Mouse (Mus musculus) heart, postnatal 0 days (tissue): ENCODE measurements around the gene Lrrc8b. TPM values are rescaled to one million over a fixed set of nuclear protein-coding genes. Genes with fewer than 3 reads are reported as not detected.

Source experiments
- ATAC-seq: fragments of 200-750 bp; cut with Nextera tagmentation; 2 replicates; pipeline ENCODE4 v1.8.0; 2017; ENCODE audit warnings: low read depth, moderate number of reproducible peaks, moderate library complexity; ENCODE audit not compliant: insufficient read depth
- DNase-seq: peaks from one replicate; pipeline ENCODE4 v3.0.0-alpha.2; 2016; ENCODE audit warnings: low spot score
- H3K27ac ChIP-seq: fragments of 300-500 bp; sonication (generic); 2 replicates; pipeline ENCODE4 v1.5.1; 2014; ENCODE audit warnings: low read depth, mild to moderate bottlenecking
- H3K27me3 ChIP-seq: fragments of 300-500 bp; sonication (generic); 2 replicates; pipeline ENCODE4 v1.6.1; 2014; ENCODE audit warnings: low read length, mixed read lengths; ENCODE audit not compliant: control insufficient read depth, insufficient read depth
- H3K36me3 ChIP-seq: fragments of 300-500 bp; sonication (generic); replicated peaks from 2 replicates; pipeline ENCODE4 v1.6.1; 2014; ENCODE audit warnings: low read length, mixed read lengths; ENCODE audit not compliant: control insufficient read depth, insufficient read depth
- H3K4me1 ChIP-seq: fragments of 300-500 bp; sonication (generic); 2 replicates; pipeline ENCODE4 v1.6.1; 2014; ENCODE audit warnings: antibody characterized with exemption; ENCODE audit not compliant: control insufficient read depth, insufficient read depth
- H3K4me2 ChIP-seq: fragments of 300-500 bp; sonication (generic); 2 replicates; pipeline ENCODE4 v1.6.1; 2014; ENCODE audit warnings: low read depth, mild to moderate bottlenecking, low read length, moderate library complexity
- H3K4me3 ChIP-seq: fragments of 300-500 bp; sonication (generic); 2 replicates; pipeline ENCODE4 v1.5.1; 2014; ENCODE audit warnings: low read depth, low read length
- H3K9ac ChIP-seq: fragments of 300-500 bp; sonication (generic); replicated peaks from 2 replicates; pipeline ENCODE4 v1.6.1; 2014; ENCODE audit warnings: low read depth, low read length, mixed read lengths
- H3K9me3 ChIP-seq: fragments of 300-500 bp; sonication (generic); replicated peaks from 2 replicates; pipeline ENCODE4 v1.6.1; 2016; ENCODE audit warnings: low read length; ENCODE audit not compliant: control insufficient read depth
- CTCF ChIP-seq: IDR thresholded peaks from 2 replicates; pipeline ENCODE4 v1.5.1; 2016; ENCODE audit warnings: antibody characterized with exemption, control low read depth, low read depth
- EP300 ChIP-seq: IDR thresholded peaks from 2 replicates; pipeline ENCODE4 v1.6.1; 2016; ENCODE audit warnings: antibody characterized with exemption, low read depth
- WGBS: fragments of 180-500 bp; shearing (Covaris S2); extraction: QIAGEN DNeasy Blood & Tissue Kit; methylation state at CpG from one replicate; pipeline ENCODE4 v1.1.7; 2014; 5-methylcytosine and 5-hydroxymethylcytosine counted together
- polyA plus RNA-seq: library from polyadenylated mRNA; unstranded; fragments of >200 nt; fragmentation: Nextera tagmentation; extraction: Ambion mirVana; gene quantifications from 2 replicates; pipeline ENCODE4 v1.2.1, GENCODE M21; 2015
- total RNA-seq: library from RNA; depleted of rRNA; stranded (reverse); fragments of >200 nt; gene quantifications from 2 replicates; pipeline ENCODE4 v1.2.3, GENCODE M21; 2014; ENCODE audit warnings: low replicate concordance

The Lrrc8b gene
- total and polyA plus RNA-seq, 2 experiments from 2014 or later = 2.6 to 4.8 TPM

GRCm38 (mm10) chr5:105425587-105425986 is 10.0 kb downstream of the Lrrc8b start:
- Histone ChIP-seq H3K36me3 (0 out of 2 replicates have a peak, but pooled peaks cover 4% of the 10 kb centered on the region), H3K4me1 (no peaks in the 10 kb centered on the region), H3K4me2 (no peak overlapping the region), H3K4me3 (no peak overlapping the region), H3K27me3 (no peaks in the 10 kb centered on the region), H3K9me3 (no peaks in the 10 kb centered on the region), H3K27ac (no peak overlapping the region), H3K9ac (no peak overlapping the region)
- no peak for ATAC-seq
- no peak for DNase-seq
- no peak for TF ChIP-seq CTCF
- no peak for TF ChIP-seq EP300
- WGBS = 92% methylated on average over 2 of the region's 2 CpGs

DNA sequence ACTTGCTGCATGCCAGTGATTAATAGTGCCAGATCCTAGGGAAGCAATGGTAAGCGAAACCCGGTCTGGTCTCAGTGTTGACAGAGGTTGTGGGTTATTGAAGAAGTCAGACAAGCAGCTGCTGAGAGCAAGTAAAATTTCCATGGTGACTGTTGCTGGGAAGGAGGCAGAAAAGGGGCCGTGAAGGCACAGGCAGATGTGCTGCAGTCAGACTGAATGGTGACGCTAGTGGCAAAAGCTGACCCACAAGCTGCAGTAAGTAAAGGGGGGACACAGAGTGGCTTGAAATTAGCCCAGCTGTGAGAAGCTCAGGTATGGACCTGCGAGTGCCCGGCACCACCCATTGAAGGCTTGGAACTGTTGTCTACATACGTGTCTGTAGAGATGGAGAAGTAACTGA is 11.8 kb downstream of the Lrrc8b start:
- no peaks in the 10 kb centered on the region for H3K4me1 ChIP-seq
- no peak overlapping the region for H3K4me2 ChIP-seq
- DNase-seq (no peak), ATAC-seq (no peak)
- no peak overlapping the region for H3K4me3 ChIP-seq
- no peaks in the 10 kb centered on the region for H3K27me3 ChIP-seq
- H3K9ac ChIP-seq = no peak overlapping the region
- TF ChIP-seq CTCF (no peak), EP300 (no peak)
- no peak overlapping the region for H3K27ac ChIP-seq
- H3K36me3 ChIP-seq = 0 out of 2 replicates have a peak, but pooled peaks cover 4% of the 10 kb centered on the region
- H3K9me3 ChIP-seq = no peaks in the 10 kb centered on the region
- WGBS = 86% methylated on average over 7 of the region's 7 CpGs

DNA sequence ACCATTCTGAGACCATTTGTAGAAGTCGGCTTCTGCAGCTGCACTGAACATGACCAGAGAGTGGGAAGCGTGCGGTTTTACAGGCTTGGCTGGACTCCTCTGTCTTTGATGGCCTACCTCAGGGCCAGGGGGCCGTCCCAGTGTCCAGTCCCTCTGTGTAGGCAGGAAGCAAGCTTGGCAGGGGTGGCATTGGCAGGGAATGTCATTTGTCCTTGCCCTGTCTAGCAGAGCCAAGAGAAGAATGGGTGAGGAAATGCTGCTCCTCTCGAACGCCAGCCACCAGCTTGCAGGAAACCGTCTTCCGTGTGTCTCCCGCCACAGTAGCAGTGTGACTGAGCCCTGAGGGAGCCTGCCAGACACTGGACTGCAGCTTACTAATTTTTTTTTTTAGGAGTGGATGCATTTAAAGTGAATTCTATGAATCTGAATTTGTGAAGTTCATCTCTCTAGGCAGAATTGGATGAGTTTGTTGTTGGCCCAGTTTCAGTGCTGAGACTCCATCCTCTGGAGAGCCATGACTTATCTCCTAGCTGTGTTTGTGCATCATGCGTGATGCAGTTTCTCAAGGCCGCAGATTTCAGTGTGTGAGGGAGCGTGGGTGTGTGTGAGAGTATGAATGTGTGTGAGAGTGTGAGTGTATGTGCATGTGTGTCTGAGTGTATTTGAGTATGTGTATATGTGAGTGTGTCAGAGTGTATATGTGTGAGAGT is 12.8 kb downstream of the Lrrc8b start:
- Histone ChIP-seq H3K36me3 (0 out of 2 replicates have a peak, but pooled peaks cover 4% of the 10 kb centered on the region), H3K4me2 (no peak overlapping the region), H3K27ac (no peak overlapping the region), H3K9ac (no peak overlapping the region), H3K4me1 (no peaks in the 10 kb centered on the region), H3K4me3 (no peak overlapping the region), H3K9me3 (no peaks in the 10 kb centered on the region), H3K27me3 (no peaks in the 10 kb centered on the region)
- ATAC-seq = no peak; the same call in 1 of the 2 replicates
- WGBS = 61% methylated on average over 12 of the region's 12 CpGs
- no peak for DNase-seq
- TF ChIP-seq EP300 (no peak), CTCF (no peak)

GRCm38 (mm10) chr5:105430148-105430547 is 14.6 kb downstream of the Lrrc8b start:
- no peaks in the 10 kb centered on the region for H3K9me3 ChIP-seq
- DNase-seq (no peak), ATAC-seq (no peak)
- no peak overlapping the region for H3K27ac ChIP-seq
- 87% methylated on average over 8 of the region's 8 CpGs for WGBS
- H3K4me1 ChIP-seq = 0 out of 2 replicates have a peak, but pooled peaks cover 3% of the 10 kb centered on the region
- TF ChIP-seq CTCF = no peak
- no peak for TF ChIP-seq EP300
- H3K27me3 ChIP-seq = no peaks in the 10 kb centered on the region
- H3K36me3 ChIP-seq = no peaks in the 10 kb centered on the region
- H3K4me2 ChIP-seq = no peak overlapping the region
- no peak overlapping the region for H3K9ac ChIP-seq
- H3K4me3 ChIP-seq = no peak overlapping the region

DNA sequence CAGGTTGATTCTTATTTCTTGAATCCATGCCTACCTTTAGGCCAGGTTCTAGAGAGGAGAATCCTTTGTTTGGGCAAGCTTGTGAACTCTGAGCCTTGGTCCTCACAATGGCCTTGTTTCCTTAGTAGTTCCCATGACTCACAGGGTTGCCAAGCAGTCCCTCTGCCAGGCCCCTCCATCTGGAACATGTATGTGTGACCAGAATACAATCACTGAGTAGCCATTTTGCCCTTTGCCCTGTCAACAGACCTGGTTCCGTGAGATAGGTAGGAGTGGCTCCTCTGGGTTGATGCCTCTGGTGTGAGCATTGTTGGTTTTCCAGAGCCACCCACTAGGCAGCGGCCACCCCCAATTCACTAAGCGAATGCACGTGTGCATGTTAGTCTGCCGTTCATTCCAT is 24.0 kb downstream of the Lrrc8b start:
- WGBS = 78% methylated on average over 5 of the region's 5 CpGs
- Histone ChIP-seq H3K27ac (no peak overlapping the region), H3K9ac (no peak overlapping the region), H3K9me3 (no peaks in the 10 kb centered on the region), H3K4me3 (no peak overlapping the region), H3K27me3 (no peaks in the 10 kb centered on the region), H3K4me1 (peaks cover 3% of the 10 kb centered on the region), H3K4me2 (no peak overlapping the region), H3K36me3 (no peaks in the 10 kb centered on the region)
- no peak for ATAC-seq
- TF ChIP-seq EP300 = no peak
- no peak for TF ChIP-seq CTCF
- DNase-seq = no peak

DNA sequence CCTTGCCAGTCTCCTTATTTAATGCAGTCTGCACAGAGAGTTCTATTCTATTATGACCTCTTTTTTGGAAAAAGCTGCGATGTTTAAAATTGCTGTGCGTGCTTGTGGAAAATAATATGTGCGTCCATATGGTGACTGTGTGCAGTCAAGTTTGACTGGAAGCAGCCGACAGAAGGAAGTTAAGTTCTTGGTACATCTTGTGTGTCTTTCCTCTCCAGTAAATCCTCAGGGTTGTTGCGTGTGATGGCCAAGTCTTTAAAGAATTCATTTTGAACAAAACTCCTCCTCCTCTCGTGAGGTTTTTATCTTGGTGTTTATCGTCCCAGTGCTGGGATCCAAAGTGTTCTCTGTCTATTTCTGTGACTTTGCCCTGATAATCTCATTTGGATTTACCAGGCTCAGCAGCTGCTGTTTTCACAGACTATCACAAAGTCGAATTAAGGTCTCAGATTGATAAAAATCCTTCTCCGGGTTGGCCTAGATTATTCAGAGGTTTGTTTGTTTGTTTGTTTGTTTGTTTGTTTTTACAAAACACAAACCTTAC is 25.5 kb downstream of the Lrrc8b start:
- DNase-seq (no peak), ATAC-seq (no peak)
- no peaks in the 10 kb centered on the region for H3K36me3 ChIP-seq
- H3K4me3 ChIP-seq = no peak overlapping the region
- no peaks in the 10 kb centered on the region for H3K9me3 ChIP-seq
- H3K9ac ChIP-seq = no peak overlapping the region
- H3K4me1 ChIP-seq = no peaks in the 10 kb centered on the region; the same call in none of the 2 replicates
- WGBS = 55% methylated on average over 9 of the region's 9 CpGs
- no peak overlapping the region for H3K27ac ChIP-seq
- H3K27me3 ChIP-seq = no peaks in the 10 kb centered on the region
- TF ChIP-seq EP300 (no peak), CTCF (no peak)
- no peak overlapping the region for H3K4me2 ChIP-seq
